In the genomic region with DNA sequence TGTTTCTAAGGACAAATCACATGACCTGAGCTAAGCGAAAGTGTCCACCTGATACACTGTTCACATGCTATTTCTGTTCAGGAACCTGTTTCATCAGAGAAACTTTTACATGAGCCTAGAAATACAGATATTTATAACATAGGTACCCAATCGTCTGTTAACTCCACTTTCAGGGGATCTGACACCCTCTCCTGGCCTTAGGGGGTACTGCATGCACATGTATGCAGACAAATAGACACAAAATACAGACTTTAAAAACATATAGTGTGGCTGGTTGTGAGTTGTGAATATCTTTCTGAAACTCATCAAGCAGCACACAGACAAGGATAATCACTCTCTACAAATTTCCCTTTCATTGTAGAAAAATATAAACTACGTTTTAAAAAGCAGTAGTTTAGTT, we compare ENCODE assay signal across 10 mouse cellular contexts.
DNase-seq lines count a peak whose midpoint lies in the region; ATAC-seq and TF ChIP-seq lines count a peak whose summit lies in the region.
"Had no signal": no experiment of that assay in that cellular context is flagged by ENCODE, and none has a peak within 500 bp of the region (broad histone marks: within the 10 kb centered on the region; RNA-seq: fewer than 3 reads in every experiment).

No protein-coding gene starts in this region.

- no peak for ATAC-seq in kidney, embryonic 14.5 days (ENCODE audit: low FRiP score, low TSS enrichment)

- no peaks in the 10 kb centered on the region for H3K9me3 ChIP-seq in kidney, embryonic 14.5 days (ENCODE audit: control insufficient read depth, low read length)
- H3K9me3 ChIP-seq: embryonic facial prominence, embryonic 12.5 days; heart, embryonic 15.5 days had no signal

- TF ChIP-seq POLR2A in cortical plate, adult 2 months (IDR thresholded peaks at IDR 0.05; ENCODE audit: extremely low read depth, insufficient read depth, low read length) = no peak

- no peaks in the 10 kb centered on the region for H3K36me3 ChIP-seq in kidney, embryonic 14.5 days (ENCODE audit: control insufficient read depth, insufficient read depth, low read length)
- H3K36me3 ChIP-seq: embryonic facial prominence, embryonic 12.5 days; heart, embryonic 15.5 days had no signal

- no peak overlapping the region for H3K4me2 ChIP-seq in kidney, embryonic 14.5 days (replicated peaks; ENCODE audit: low read depth, low read length)
- H3K4me2 ChIP-seq: embryonic facial prominence, embryonic 12.5 days; heart, embryonic 15.5 days had no signal

- no peak overlapping the region for H3K27ac ChIP-seq in kidney, embryonic 14.5 days (ENCODE audit: low read depth, low read length)
- no peak overlapping the region for H3K27ac ChIP-seq in cortical plate, adult 2 months (ENCODE audit: insufficient read depth, low read length)
- H3K27ac ChIP-seq: embryonic facial prominence, embryonic 12.5 days; heart, embryonic 15.5 days had no signal

- WGBS in kidney, embryonic 14.5 days = 56% methylated on average over 3 of the region's 3 CpGs

- DNase-seq in cerebellum, postnatal 10 days = peak; percentile 62 to 69
- DNase-seq in cerebellum, adult 9-10 months = no peak
- peak; percentile 52 to 54 for DNase-seq in kidney, postnatal 4 days
- peak; percentile 20 to 40 for DNase-seq in B cell, adult 2 months
- no peak for DNase-seq in urinary bladder, postnatal 25 days (ENCODE audit: low spot score)
- DNase-seq in T-cell, adult 2 months (ENCODE audit: low spot score) = no peak

- no peak overlapping the region for H3K4me3 ChIP-seq in kidney, embryonic 14.5 days (ENCODE audit: low read length)
- H3K4me3 ChIP-seq in cortical plate, adult 2 months (ENCODE audit: insufficient read depth, low read length) = no peak overlapping the region
- H3K4me3 ChIP-seq: embryonic facial prominence, embryonic 12.5 days; heart, embryonic 15.5 days had no signal

- H3K9ac ChIP-seq in kidney, embryonic 14.5 days (ENCODE audit: low read depth, low read length) = no peak overlapping the region
- H3K9ac ChIP-seq: embryonic facial prominence, embryonic 12.5 days; heart, embryonic 15.5 days had no signal

- no peaks in the 10 kb centered on the region for H3K27me3 ChIP-seq in kidney, embryonic 14.5 days (ENCODE audit: control insufficient read depth, insufficient read depth, low read length)
- H3K27me3 ChIP-seq: embryonic facial prominence, embryonic 12.5 days; heart, embryonic 15.5 days had no signal

- no peaks in the 10 kb centered on the region for H3K4me1 ChIP-seq in kidney, embryonic 14.5 days (ENCODE audit: control insufficient read depth, insufficient read depth, low read length)
- peaks cover under 1% of the 10 kb centered on the region; the same call in 1 of the 2 replicates for H3K4me1 ChIP-seq in cortical plate, adult 2 months (ENCODE audit: control insufficient read depth, insufficient read depth, low read length)
- H3K4me1 ChIP-seq: embryonic facial prominence, embryonic 12.5 days had no signal

- TF ChIP-seq CTCF in cortical plate, adult 2 months (IDR thresholded peaks at IDR 0.05; ENCODE audit: extremely low read depth, insufficient read depth, low read length) = peak; percentile 34; the same call in 1 of the 2 replicates

Comparison
In these comparisons a context has a peak if more than half of its experiments do, and no peak if none do; other contexts are left out.
1. DNase-seq: peak in cerebellum, postnatal 10 days (2 of 2), kidney, postnatal 4 days (2 of 2) and B cell, adult 2 months (2 of 2); none in cerebellum, adult 9-10 months (single experiment), urinary bladder, postnatal 25 days (single experiment) and T-cell, adult 2 months (single experiment).